Comparison of ENCODE assay signal across 9 mouse cellular contexts in the genomic region with DNA sequence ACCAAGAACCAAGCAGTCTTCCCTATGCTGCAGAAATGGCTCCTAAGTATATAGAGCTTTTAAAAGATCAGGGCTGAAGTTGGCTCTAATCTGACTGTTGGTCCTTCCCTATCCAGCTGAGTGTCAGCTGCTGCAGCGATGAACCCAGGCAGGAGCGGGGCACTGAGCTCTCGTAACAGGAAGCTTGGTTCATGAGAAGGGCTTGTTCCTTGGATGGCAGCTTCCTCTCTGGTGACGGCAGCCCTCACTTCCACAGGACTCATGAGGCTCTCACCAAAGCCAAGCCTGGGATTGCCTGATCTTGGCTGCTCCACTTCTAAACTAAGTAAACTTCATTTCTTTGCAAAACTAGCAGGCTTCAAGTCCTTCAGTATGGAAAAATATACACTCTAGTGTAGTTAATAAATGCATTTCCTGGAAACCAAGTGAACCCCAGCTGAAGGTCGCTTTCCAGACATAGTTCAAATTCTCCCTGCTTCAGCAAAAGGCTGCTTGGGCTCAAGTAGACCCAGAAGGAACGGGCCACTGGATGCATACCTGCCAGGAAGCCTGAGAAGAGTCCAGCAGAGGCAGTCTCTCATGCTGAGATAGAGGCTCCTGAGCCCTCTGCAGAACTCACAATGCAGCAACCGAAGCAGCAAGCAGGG. TPM values are rescaled to one million over a fixed set of nuclear protein-coding genes. Genes with fewer than 3 reads are reported as not detected.
DNase-seq lines count a peak whose midpoint lies in the region; ATAC-seq lines count a peak whose summit lies in the region.
"Had no signal": no experiment of that assay in that cellular context is flagged by ENCODE, and none has a peak within 500 bp of the region (broad histone marks: within the 10 kb centered on the region; RNA-seq: fewer than 3 reads in every experiment).

No protein-coding gene starts in this region.

- no peak overlapping the region for H3K9ac ChIP-seq in embryonic facial prominence, embryonic 15.5 days
- H3K9ac ChIP-seq in kidney, embryonic 14.5 days (ENCODE audit: low read depth, low read length) = no peak overlapping the region
- H3K9ac ChIP-seq in lung, embryonic 15.5 days = no peak overlapping the region

- no peaks in the 10 kb centered on the region for H3K27me3 ChIP-seq in embryonic facial prominence, embryonic 15.5 days
- H3K27me3 ChIP-seq in kidney, embryonic 14.5 days (ENCODE audit: control insufficient read depth, insufficient read depth, low read length) = no peaks in the 10 kb centered on the region
- no peaks in the 10 kb centered on the region for H3K27me3 ChIP-seq in lung, embryonic 15.5 days
- H3K27me3 ChIP-seq: Patski had no signal

- no peak overlapping the region for H3K4me2 ChIP-seq in embryonic facial prominence, embryonic 15.5 days (replicated peaks)
- H3K4me2 ChIP-seq in kidney, embryonic 14.5 days (replicated peaks; ENCODE audit: low read depth, low read length) = no peak overlapping the region
- H3K4me2 ChIP-seq in lung, embryonic 15.5 days = no peak overlapping the region

- peaks cover 30% of the 10 kb centered on the region for H3K4me1 ChIP-seq in embryonic facial prominence, embryonic 15.5 days
- H3K4me1 ChIP-seq in kidney, embryonic 14.5 days (ENCODE audit: control insufficient read depth, insufficient read depth, low read length) = peaks cover 56% of the 10 kb centered on the region
- peaks cover 31% of the 10 kb centered on the region for H3K4me1 ChIP-seq in lung, embryonic 15.5 days

- DNase-seq in frontal cortex, postnatal 25 days (ENCODE audit: low spot score in 2 of 2) = no peak
- no peak for DNase-seq in right cerebral cortex, adult 18-20 months
- no peak for DNase-seq in layer of hippocampus, adult 18-20 months (ENCODE audit: low spot score in 2 of 2)
- DNase-seq: cerebellum, adult 9-10 months had no signal

- 75% methylated on average over 7 of the region's 7 CpGs for WGBS in embryonic facial prominence, embryonic 15.5 days
- 59% methylated on average over 7 of the region's 7 CpGs for WGBS in kidney, embryonic 14.5 days
- WGBS in lung, embryonic 15.5 days = 45% methylated on average over 7 of the region's 7 CpGs

- no peaks in the 10 kb centered on the region for H3K36me3 ChIP-seq in embryonic facial prominence, embryonic 15.5 days
- H3K36me3 ChIP-seq in kidney, embryonic 14.5 days (ENCODE audit: control insufficient read depth, insufficient read depth, low read length) = no peaks in the 10 kb centered on the region
- no peaks in the 10 kb centered on the region for H3K36me3 ChIP-seq in lung, embryonic 15.5 days

- H3K27ac ChIP-seq in embryonic facial prominence, embryonic 15.5 days (replicated peaks) = 0 out of 2 replicates have a peak overlapping the region, but pooled peaks have one; percentile 34
- H3K27ac ChIP-seq in kidney, embryonic 14.5 days (ENCODE audit: low read depth, low read length) = peak overlapping the region; percentile 71; the same call in 1 of the 2 replicates
- peak overlapping the region; percentile 76 for H3K27ac ChIP-seq in lung, embryonic 15.5 days

- H3K9me3 ChIP-seq in embryonic facial prominence, embryonic 15.5 days (replicated peaks) = no peaks in the 10 kb centered on the region
- H3K9me3 ChIP-seq in kidney, embryonic 14.5 days (ENCODE audit: control insufficient read depth, low read length) = no peaks in the 10 kb centered on the region
- no peaks in the 10 kb centered on the region for H3K9me3 ChIP-seq in lung, embryonic 15.5 days

- peak; percentile 77 for ATAC-seq in common myeloid progenitor, adult 5-6 weeks (replicated peaks; ENCODE audit: low read depth, poor library complexity, severe bottlenecking)
- no peak for ATAC-seq in embryonic facial prominence, embryonic 15.5 days (ENCODE audit: insufficient number of reproducible peaks, low FRiP score, low TSS enrichment, low read depth)
- no peak for ATAC-seq in kidney, embryonic 14.5 days (ENCODE audit: low FRiP score, low TSS enrichment)
- peak; percentile 53 for ATAC-seq in lung, embryonic 15.5 days (ENCODE audit: borderline replicate concordance, extremely low read depth, low FRiP score, low TSS enrichment)
- ATAC-seq: Patski had no signal

- no peak overlapping the region for H3K4me3 ChIP-seq in embryonic facial prominence, embryonic 15.5 days (replicated peaks)
- no peak overlapping the region for H3K4me3 ChIP-seq in kidney, embryonic 14.5 days (ENCODE audit: low read length)
- no peak overlapping the region for H3K4me3 ChIP-seq in lung, embryonic 15.5 days

RNA-seq across cellular contexts. Expression of a gene that starts 54.8 kb away (rescaled TPM):
- total RNA-seq in common myeloid progenitor, adult 5-6 weeks (2017) = 66.3 and 97.0 TPM in 2 replicates
- polyA plus RNA-seq in embryonic facial prominence, embryonic 15.5 days (2015; fragmentation: Nextera tagmentation; extraction: Ambion mirVana) = 35.3 and 37.3 TPM in 2 replicates
- polyA plus RNA-seq in kidney, embryonic 14.5 days (2014; fragmentation: Nextera tagmentation; extraction: Ambion mirVana) = 54.9 and 93.2 TPM in 2 replicates
- polyA plus RNA-seq in lung, embryonic 15.5 days (2015; fragmentation: Nextera tagmentation; extraction: Ambion mirVana) = 29.8 and 31.8 TPM in 2 replicates
- total RNA-seq in layer of hippocampus, adult 18-20 months (2021) = 100 to 1,000 TPM; 101 to 104 TPM

Comparison
In these comparisons a context has a peak if more than half of its experiments do, and no peak if none do; other contexts are left out.
1. ATAC-seq: peak in common myeloid progenitor, adult 5-6 weeks (single experiment) and lung, embryonic 15.5 days (single experiment); none in embryonic facial prominence, embryonic 15.5 days (single experiment) and kidney, embryonic 14.5 days (single experiment).
2. Peak in every context shown above with its lines, with median percentiles within 50 percentile points of each other: H3K27ac ChIP-seq.